Mouse (Mus musculus): ENCODE measurements at regions not wholly inside any gene's neighbourhood (a gene's known extent, or its start where the extent isn't known, plus 50 kb on each side); places are given as distances from the start of the nearest gene placed in this dataset.
"Not testable (repeated sequence)": the region's sequence is repeated elsewhere in the genome, so short reads cannot be mapped to it uniquely, and the experiment has no call there.

GRCm38 (mm10) chr14:53026958-53027357, 531.4 kb upstream of the Olfr1507 start:
- not testable (repeated sequence) for H3K4me3 ChIP-seq; H3K27ac ChIP-seq; DNase-seq (ENCODE audit: low spot score in 2 of 2)

GRCm38 (mm10) chr14:53020152-53020551, 524.6 kb upstream of the Olfr1507 start:
- not testable (repeated sequence) for H3K27ac ChIP-seq; DNase-seq (ENCODE audit: low spot score in 2 of 2); H3K4me3 ChIP-seq

- H3K27ac ChIP-seq; H3K4me3 ChIP-seq; DNase-seq (ENCODE audit: low spot score in 2 of 2): not testable (repeated sequence)
Observed at GRCm38 (mm10) chr14:53007741-53008140, 512.2 kb upstream of the Olfr1507 start.

- DNase-seq (ENCODE audit: low spot score in 2 of 2); H3K27ac ChIP-seq; H3K4me3 ChIP-seq: not testable (repeated sequence)
Observed at GRCm38 (mm10) chr14:53007323-53007722, 511.8 kb upstream of the Olfr1507 start.

GRCm38 (mm10) chr14:53001289-53001688, 505.7 kb upstream of the Olfr1507 start:
- H3K4me3 ChIP-seq: not testable (repeated sequence)

GRCm38 (mm10) chr14:52992106-52992760, 496.7 kb upstream of the Olfr1507 start:
- not testable (repeated sequence) for H3K27ac ChIP-seq; DNase-seq (ENCODE audit: low spot score in 2 of 2); H3K4me3 ChIP-seq

More at GRCm38 (mm10) chr14:53001289-53001688, 505.7 kb upstream of the Olfr1507 start:
- not testable (repeated sequence) for H3K27ac ChIP-seq; DNase-seq (ENCODE audit: low spot score in 2 of 2)

GRCm38 (mm10) chr14:52991328-52991665, 495.7 kb upstream of the Olfr1507 start:
- H3K27ac ChIP-seq; DNase-seq (ENCODE audit: low spot score in 2 of 2); H3K4me3 ChIP-seq: not testable (repeated sequence)

- not testable (repeated sequence) for H3K27ac ChIP-seq; H3K4me3 ChIP-seq; DNase-seq (ENCODE audit: low spot score in 2 of 2)
Observed at GRCm38 (mm10) chr14:52990569-52991327, 495.2 kb upstream of the Olfr1507 start.

GRCm38 (mm10) chr14:52989940-52990339, 494.4 kb upstream of the Olfr1507 start:
- H3K4me3 ChIP-seq; DNase-seq (ENCODE audit: low spot score in 2 of 2); H3K27ac ChIP-seq: not testable (repeated sequence)

- not testable (repeated sequence) for DNase-seq (ENCODE audit: low spot score in 2 of 2); H3K4me3 ChIP-seq; H3K27ac ChIP-seq
Observed at GRCm38 (mm10) chr14:52988563-52988962, 493.0 kb upstream of the Olfr1507 start.

GRCm38 (mm10) chr14:52972207-52973003, 476.9 kb upstream of the Olfr1507 start:
- not testable (repeated sequence) for H3K27ac ChIP-seq; DNase-seq (ENCODE audit: low spot score in 2 of 2); H3K4me3 ChIP-seq

GRCm38 (mm10) chr14:52962110-52962509, 466.6 kb upstream of the Olfr1507 start:
- H3K4me3 ChIP-seq; DNase-seq (ENCODE audit: low spot score in 2 of 2); H3K27ac ChIP-seq: not testable (repeated sequence)

- H3K4me3 ChIP-seq; DNase-seq (ENCODE audit: low spot score in 2 of 2); H3K27ac ChIP-seq: not testable (repeated sequence)
Observed at GRCm38 (mm10) chr14:52956515-52956914, 461.0 kb upstream of the Olfr1507 start.

- H3K4me3 ChIP-seq, H3K27ac ChIP-seq: not testable (repeated sequence)
- peak in 1 of 2 experiments; percentile 0 for DNase-seq (ENCODE audit: low spot score in 2 of 2)
- TF ChIP-seq CTCF (conservative IDR thresholded peaks at IDR 0.05): peak; percentile 23; the same call in 1 of the 2 replicates
Observed at GRCm38 (mm10) chr14:52944925-52945324, 449.4 kb upstream of the Olfr1507 start.

GRCm38 (mm10) chr14:52942438-52942837, 446.9 kb upstream of the Olfr1507 start:
- DNase-seq (ENCODE audit: low spot score in 2 of 2); H3K27ac ChIP-seq; H3K4me3 ChIP-seq: not testable (repeated sequence)

GRCm38 (mm10) chr14:52941747-52942146, 446.2 kb upstream of the Olfr1507 start:
- not testable (repeated sequence) for DNase-seq (ENCODE audit: low spot score in 2 of 2); H3K4me3 ChIP-seq; H3K27ac ChIP-seq

GRCm38 (mm10) chr14:52920138-52920537, 424.6 kb upstream of the Olfr1507 start:
- H3K4me3 ChIP-seq; H3K27ac ChIP-seq; DNase-seq (ENCODE audit: low spot score in 2 of 2): not testable (repeated sequence)

- not testable (repeated sequence) for DNase-seq (ENCODE audit: low spot score in 2 of 2); H3K27ac ChIP-seq; H3K4me3 ChIP-seq
Observed at GRCm38 (mm10) chr14:52913814-52914213, 418.3 kb upstream of the Olfr1507 start.
